Mouse (Mus musculus) urinary bladder, postnatal 4 days (tissue): Measurements from ENCODE around the gene Pter.
A peak's percentile ranks its signal among the peaks of the same experiment; 100 is the strongest.

ENCODE experiments used
- DNase-seq, 2 experiments: peaks; one replicate each; pipeline ENCODE4 v3.0.0; 2021 to 2022; ENCODE audit warnings: low spot score in 2 of 2

Pter gene

GRCm38 (mm10) chr2:13009261-13009972 is 85.6 kb downstream of the Pter start:
- no peak for DNase-seq

DNA sequence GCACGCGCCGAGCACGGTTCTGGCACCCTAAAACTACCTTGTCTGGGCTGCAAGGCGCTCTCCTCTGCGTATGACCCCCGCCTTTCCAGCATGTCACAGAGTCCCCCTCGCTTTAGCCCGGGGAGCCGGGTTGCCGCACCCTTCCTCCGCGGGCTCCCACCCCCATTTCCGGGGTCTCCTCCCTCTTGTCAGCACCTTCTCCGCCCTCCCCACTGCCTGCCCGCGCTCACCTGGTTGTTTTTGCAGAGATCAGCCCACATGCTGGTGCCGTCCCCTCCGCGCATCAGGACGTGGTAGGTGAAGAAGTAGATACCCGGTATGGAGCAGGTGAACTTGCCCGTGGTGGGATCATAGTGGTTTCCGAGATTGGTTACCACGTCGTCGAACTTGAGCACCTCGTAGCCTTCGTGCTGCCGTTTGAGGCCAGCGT is 86.2 kb downstream of the Pter start:
- no peak for DNase-seq

GRCm38 (mm10) chr2:13010460-13011341 is 86.9 kb downstream of the Pter start:
- DNase-seq = peak; percentile 21 to 62

GRCm38 (mm10) chr2:13011472-13011871 is 87.6 kb downstream of the Pter start, which contains the start of gene C1ql3:
Gene C1ql3 (minus strand): TSS chr2:13011806.
- no peak for DNase-seq

GRCm38 (mm10) chr2:13011973-13012372 is 88.1 kb downstream of the Pter start:
- DNase-seq = no peak

GRCm38 (mm10) chr2:13018382-13018781 is 94.5 kb downstream of the Pter start:
- no peak for DNase-seq

GRCm38 (mm10) chr2:13018861-13019260 is 95.0 kb downstream of the Pter start:
- no peak for DNase-seq

DNA sequence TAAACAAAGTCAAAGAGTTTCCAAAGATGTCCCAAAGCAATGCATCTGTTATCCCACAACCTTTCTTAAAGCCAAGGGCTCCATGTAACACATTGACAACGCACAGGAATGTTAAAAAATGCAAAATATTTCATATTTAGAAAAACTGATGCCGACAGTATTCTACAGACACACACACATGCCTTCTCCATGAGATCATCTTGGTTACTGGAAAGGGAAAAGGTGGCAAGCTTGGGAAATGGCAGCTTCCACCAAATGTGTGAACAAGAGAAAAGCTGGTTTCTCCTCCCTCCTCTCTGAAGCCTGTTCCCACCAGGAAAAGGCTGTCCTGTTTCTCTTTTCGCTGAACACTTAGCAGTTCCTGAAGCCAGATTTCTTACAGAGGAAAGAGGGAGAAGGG is 114.9 kb downstream of the Pter start:
- no peak for DNase-seq

DNA sequence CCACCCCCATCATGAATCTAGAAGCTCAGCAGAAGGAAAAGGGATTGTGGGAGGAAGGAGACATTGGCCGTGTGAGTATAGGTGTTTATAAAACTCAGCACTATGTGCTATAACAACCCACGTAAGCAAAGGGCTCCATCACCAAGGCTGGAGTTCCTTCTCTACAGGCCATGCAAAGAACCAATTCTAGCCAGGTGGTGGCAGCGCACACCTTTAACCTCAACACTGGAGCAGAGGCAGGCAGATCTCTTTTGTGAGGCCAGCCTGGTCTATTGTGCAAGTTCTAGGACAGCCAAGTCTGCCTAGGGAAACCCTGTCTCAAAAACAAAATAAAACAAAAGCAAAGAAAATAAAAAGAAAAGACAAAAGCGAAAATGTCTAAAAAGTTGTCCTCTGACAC is 115.9 kb downstream of the Pter start:
- DNase-seq = no peak

DNA sequence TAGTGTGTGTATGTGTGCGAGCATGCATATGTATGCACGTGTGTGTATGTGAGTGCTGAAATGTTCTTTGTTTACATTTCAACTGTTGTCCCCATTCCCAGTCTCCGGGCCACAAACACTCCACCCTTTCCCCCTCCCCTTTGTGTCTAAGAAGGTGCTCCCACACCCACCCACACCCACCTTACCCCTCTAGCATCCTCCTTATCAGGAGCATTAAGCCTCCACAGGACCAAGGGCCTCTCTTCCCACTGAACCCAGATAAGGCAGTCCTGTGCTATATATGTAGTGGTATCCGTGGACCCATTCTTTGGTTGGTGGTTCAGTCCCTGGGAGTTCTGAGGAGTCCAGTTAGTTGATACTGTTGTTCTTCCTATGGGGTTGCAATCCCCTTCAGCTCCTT is 120.7 kb downstream of the Pter start:
- DNase-seq = no peak

- DNase-seq = no peak
These were observed 124.8 kb downstream of the Pter start for GRCm38 (mm10) chr2:13048649-13049048.
